Mouse (Mus musculus) adrenal gland, adult 8-10 months (tissue): Measurements from ENCODE around the gene Nptx2. TPM values are rescaled to one million over a fixed set of nuclear protein-coding genes. Genes with fewer than 3 reads are reported as not detected.

Experiments used
- DNase-seq: peaks from one replicate; pipeline ENCODE4 v3.0.0; 2022
- total RNA-seq, 4 experiments: library from RNA; stranded (reverse); gene quantifications; 2 replicates each; pipeline ENCODE4 v1.2.4; 2022

Gene Nptx2
- total RNA-seq, 4 experiments from 2014 or later = 0.23 to 0.45 (median 0.38) TPM

- no peak for DNase-seq
Measured at GRCm38 (mm10) chr5:144585100-144585499, 39.4 kb downstream of the Nptx2 start.

- no peak for DNase-seq
Measured at GRCm38 (mm10) chr5:144591248-144591880, 45.7 kb downstream of the Nptx2 start.

- DNase-seq = no peak
Measured at GRCm38 (mm10) chr5:144594796-144595195, 49.1 kb downstream of the Nptx2 start.

Other genes with a start within 250 kb of the Nptx2 start
- 10 to 100 TPM in 2 of 4 experiments, 1 to 10 TPM in 2; 6.2 to 21.3 (median 11.1) TPM for gene Baiap2l1, start 187.8 kb upstream of the Nptx2 start, total RNA-seq
- 10 to 100 TPM; 41.5 to 59.8 (median 46.7) TPM for gene Tmem130, start 215.9 kb downstream of the Nptx2 start, total RNA-seq
- gene Trrap, start 221.8 kb downstream of the Nptx2 start, total RNA-seq = 100 to 1,000 TPM in 3 of 4 experiments, 10 to 100 TPM in 1; 97.3 to 186 (median 128) TPM